Mouse (Mus musculus): ENCODE measurements at regions not wholly inside any gene's neighbourhood (a gene's known extent, or its start where the extent isn't known, plus 50 kb on each side); places are given as distances from the start of the nearest gene placed in this dataset.

DNA sequence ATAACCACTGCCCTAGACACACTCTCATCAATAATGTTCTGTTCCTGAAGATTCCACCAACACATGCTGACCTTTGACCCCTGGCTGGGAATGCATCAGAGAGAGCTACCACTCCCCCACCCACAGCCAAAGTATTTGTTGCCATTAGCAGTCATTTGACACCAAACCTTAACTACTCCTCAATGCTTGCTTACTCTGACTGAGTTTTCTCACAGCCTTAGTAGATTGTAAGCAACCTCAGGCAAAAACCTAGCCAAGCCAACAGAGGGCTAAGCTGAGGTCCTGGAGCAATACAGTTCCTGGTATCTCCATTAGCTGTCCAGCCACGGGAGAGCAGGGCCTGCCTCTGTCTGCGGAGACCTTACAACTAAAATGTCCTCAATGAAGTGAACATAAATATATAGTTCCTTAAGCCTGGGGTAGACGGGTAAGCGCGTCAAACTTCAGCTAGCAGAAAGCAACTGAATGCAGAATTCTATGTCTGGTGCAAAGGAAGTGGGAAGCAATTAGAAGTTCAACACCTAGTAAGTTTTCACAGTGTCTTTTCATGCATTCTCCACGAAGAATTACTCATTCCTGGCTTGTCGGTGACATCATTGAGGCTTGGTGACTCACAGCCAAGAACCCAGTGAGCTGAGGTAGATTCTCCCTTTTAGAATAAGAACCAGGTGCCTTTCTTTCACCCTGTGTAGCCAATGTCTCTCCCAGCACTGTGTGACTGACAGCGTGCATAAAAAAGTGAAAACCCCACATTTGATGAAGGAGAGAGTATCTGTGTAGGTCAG, 113.6 kb upstream of the Nebl start:
- no peak for TF ChIP-seq CTCF (IDR thresholded peaks at IDR 0.05; ENCODE audit: extremely low read depth, insufficient read depth, insufficient read length, insufficient replicate concordance)
- no peak for TF ChIP-seq POLR2A (IDR thresholded peaks at IDR 0.05; ENCODE audit: low read depth, low read length)
